Mouse (Mus musculus) liver, postnatal 0 days (tissue): ENCODE measurements around the gene Gm28048.

Source experiments
- CTCF ChIP-seq: sonication (generic); IDR thresholded peaks from 2 replicates; pipeline ENCODE4 v1.5.1; 2016; ENCODE audit warnings: antibody characterized with exemption, low read depth
- EP300 ChIP-seq: IDR thresholded peaks from 2 replicates; pipeline ENCODE4 v1.6.1; 2016; ENCODE audit warnings: antibody characterized with exemption, low read depth, mild to moderate bottlenecking

DNA sequence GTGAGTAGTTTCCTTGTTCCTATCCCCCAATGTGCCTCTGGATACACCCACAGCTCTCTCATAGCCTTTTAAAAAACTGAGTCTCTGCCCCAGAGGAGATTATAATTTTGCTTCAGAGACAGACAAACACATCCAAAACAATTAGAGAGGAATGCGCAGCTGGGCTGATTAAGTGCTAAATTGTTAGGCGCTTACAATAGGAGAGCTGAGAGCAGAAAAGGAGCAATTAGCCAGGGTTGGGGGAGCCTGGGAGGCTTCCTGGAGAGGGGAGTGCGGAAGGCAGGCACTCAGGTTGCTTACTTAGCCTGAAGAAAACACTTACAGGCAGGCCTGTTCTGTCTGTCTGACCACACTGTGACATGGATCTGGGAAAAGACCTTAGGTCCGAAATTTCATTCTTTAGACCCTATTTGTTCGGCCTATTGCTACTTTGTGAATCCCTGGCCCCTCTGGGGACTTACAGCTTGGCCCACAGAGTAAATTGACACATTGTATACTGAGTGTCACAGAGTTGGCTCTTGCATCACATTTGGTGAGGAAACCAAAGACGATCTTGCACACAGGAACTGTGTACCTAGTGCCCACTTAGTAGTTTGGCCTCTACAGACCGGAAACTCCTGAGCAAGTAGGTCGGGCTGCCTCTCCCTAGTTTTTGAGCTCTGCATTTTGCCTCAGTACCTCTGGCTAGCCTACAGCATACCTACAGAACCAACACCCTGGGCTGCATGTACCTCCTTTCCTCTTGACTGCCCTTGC is 117.4 kb downstream of the Gm28048 start:
- TF ChIP-seq CTCF (no peak), EP300 (no peak)
